In the genomic region with DNA sequence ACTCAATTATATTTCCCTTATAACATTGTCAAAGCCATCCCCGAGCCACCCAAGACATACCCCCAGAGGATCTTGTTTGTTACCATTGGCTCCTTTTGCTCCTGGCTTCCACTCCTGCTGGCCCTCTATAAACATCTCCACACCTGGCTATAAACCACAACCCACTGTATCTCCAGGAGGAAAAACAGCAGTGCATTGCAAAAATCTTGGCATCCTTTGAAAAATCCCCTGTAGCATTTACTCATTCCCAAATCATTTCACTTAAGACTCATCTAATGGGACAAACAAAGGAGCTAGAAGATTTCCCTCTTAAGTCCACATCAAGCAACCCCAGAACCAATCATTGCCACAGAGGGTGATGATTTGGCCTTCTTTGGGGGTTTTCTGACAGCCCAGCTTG, we compare ENCODE assay signal across 19 mouse cellular contexts.
DNase-seq lines count a peak whose midpoint lies in the region; ATAC-seq and TF ChIP-seq lines count a peak whose summit lies in the region.
"Had no signal": no experiment of that assay in that cellular context is flagged by ENCODE, and none has a peak within 500 bp of the region (broad histone marks: within the 10 kb centered on the region; RNA-seq: fewer than 3 reads in every experiment).

No protein-coding gene starts in this region.

- no peak for TF ChIP-seq CTCF in forebrain, postnatal 0 days (IDR thresholded peaks at IDR 0.05; ENCODE audit: low read depth)
- no peak for TF ChIP-seq CTCF in brain, embryonic 14.5 days (IDR thresholded peaks at IDR 0.05; ENCODE audit: borderline replicate concordance, extremely low read depth, insufficient read depth, insufficient read length)

- no peak overlapping the region for H3K4me2 ChIP-seq in forebrain, embryonic 13.5 days
- H3K4me2 ChIP-seq in forebrain, postnatal 0 days (ENCODE audit: low read depth) = no peak overlapping the region
- no peak overlapping the region for H3K4me2 ChIP-seq in limb, embryonic 14.5 days (replicated peaks; ENCODE audit: low read depth, low read length, severe bottlenecking)
- H3K4me2 ChIP-seq in hindbrain, embryonic 14.5 days (replicated peaks) = no peak overlapping the region
- no peak overlapping the region for H3K4me2 ChIP-seq in kidney, embryonic 16.5 days (replicated peaks; ENCODE audit: low read depth, low read length)
- H3K4me2 ChIP-seq: embryonic facial prominence, embryonic 15.5 days; hindbrain, embryonic 12.5 days had no signal

- H3K4me1 ChIP-seq in forebrain, embryonic 13.5 days = peaks cover 16% of the 10 kb centered on the region
- H3K4me1 ChIP-seq in forebrain, postnatal 0 days (ENCODE audit: insufficient read depth) = 0 out of 2 replicates have a peak, but pooled peaks cover 3% of the 10 kb centered on the region
- peaks cover 16% of the 10 kb centered on the region for H3K4me1 ChIP-seq in limb, embryonic 14.5 days (ENCODE audit: control insufficient read depth, insufficient read depth, low read length)
- 0 out of 2 replicates have a peak, but pooled peaks cover 2% of the 10 kb centered on the region for H3K4me1 ChIP-seq in hindbrain, embryonic 14.5 days (replicated peaks; ENCODE audit: control insufficient read depth, insufficient read depth, low read length)
- H3K4me1 ChIP-seq in kidney, embryonic 16.5 days (ENCODE audit: insufficient read depth, low read length) = 0 out of 2 replicates have a peak, but pooled peaks cover 6% of the 10 kb centered on the region
- H3K4me1 ChIP-seq: hindbrain, embryonic 12.5 days had no signal

- no peak for DNase-seq in forebrain, postnatal 0 days
- peak; percentile 4 for DNase-seq in brain, embryonic 14.5 days (ENCODE audit: low read depth)
- peak; percentile 88 for DNase-seq in gonadal fat pad, adult 2 months (ENCODE audit: low read depth)
- DNase-seq in limb, embryonic 14.5 days (ENCODE audit: low spot score) = no peak
- no peak for DNase-seq in hindbrain, embryonic 14.5 days (ENCODE audit: low spot score)
- DNase-seq: adrenal gland, postnatal 14 days; cerebellum, adult 2 months; gastrocnemius, postnatal 25 days; heart, adult 11 months; heart, postnatal 10 days; heart, postnatal 4 days had no signal

- H3K4me3 ChIP-seq in forebrain, embryonic 13.5 days = no peak overlapping the region
- H3K4me3 ChIP-seq in forebrain, postnatal 0 days (ENCODE audit: low read depth, low read length) = no peak overlapping the region
- H3K4me3 ChIP-seq in limb, embryonic 14.5 days (replicated peaks; ENCODE audit: low read length) = no peak overlapping the region
- no peak overlapping the region for H3K4me3 ChIP-seq in hindbrain, embryonic 14.5 days (replicated peaks; ENCODE audit: low read length)
- H3K4me3 ChIP-seq in kidney, embryonic 16.5 days (ENCODE audit: low read length) = no peak overlapping the region
- H3K4me3 ChIP-seq: embryonic facial prominence, embryonic 15.5 days; erythroblast, embryonic 14.5 days; hindbrain, embryonic 12.5 days had no signal

- H3K27me3 ChIP-seq in forebrain, embryonic 13.5 days = no peaks in the 10 kb centered on the region
- H3K27me3 ChIP-seq in forebrain, postnatal 0 days (ENCODE audit: insufficient read depth, low read length) = no peaks in the 10 kb centered on the region
- H3K27me3 ChIP-seq in limb, embryonic 14.5 days (ENCODE audit: control insufficient read depth, insufficient read depth, low read length) = no peaks in the 10 kb centered on the region
- H3K27me3 ChIP-seq in hindbrain, embryonic 14.5 days (ENCODE audit: control insufficient read depth, insufficient read depth, low read length) = no peaks in the 10 kb centered on the region
- no peaks in the 10 kb centered on the region for H3K27me3 ChIP-seq in kidney, embryonic 16.5 days (ENCODE audit: insufficient read depth, low read length)
- H3K27me3 ChIP-seq: embryonic facial prominence, embryonic 15.5 days; hindbrain, embryonic 12.5 days; Patski had no signal

- no peak for TF ChIP-seq POLR2A in brain, embryonic 14.5 days (IDR thresholded peaks at IDR 0.05; ENCODE audit: borderline replicate concordance, extremely low read depth, insufficient read depth, insufficient read length, poor library complexity, severe bottlenecking)
- TF ChIP-seq POLR2A in limb, embryonic 14.5 days (IDR thresholded peaks at IDR 0.05; ENCODE audit: borderline replicate concordance, extremely low read depth, insufficient read depth, insufficient read length) = no peak

- ATAC-seq in forebrain, embryonic 13.5 days = no peak
- ATAC-seq in forebrain, postnatal 0 days = no peak
- ATAC-seq in limb, embryonic 14.5 days (ENCODE audit: low FRiP score, low read depth) = no peak
- no peak for ATAC-seq in hindbrain, embryonic 14.5 days (ENCODE audit: low FRiP score)
- ATAC-seq in kidney, embryonic 16.5 days (ENCODE audit: low FRiP score, low TSS enrichment) = no peak
- ATAC-seq: activated CD4-positive, CD25-positive, alpha-beta regulatory T cell, adult 4 months; hindbrain, postnatal 0 days; Patski had no signal

- no peaks in the 10 kb centered on the region for H3K36me3 ChIP-seq in forebrain, embryonic 13.5 days (ENCODE audit: poor library complexity, severe bottlenecking)
- no peaks in the 10 kb centered on the region for H3K36me3 ChIP-seq in forebrain, postnatal 0 days (ENCODE audit: insufficient read depth)
- H3K36me3 ChIP-seq in limb, embryonic 14.5 days (ENCODE audit: control insufficient read depth, insufficient read depth, low read length) = no peaks in the 10 kb centered on the region
- H3K36me3 ChIP-seq in hindbrain, embryonic 14.5 days (replicated peaks; ENCODE audit: control insufficient read depth, insufficient read depth) = no peaks in the 10 kb centered on the region
- H3K36me3 ChIP-seq in kidney, embryonic 16.5 days (ENCODE audit: insufficient read depth, low read length) = no peaks in the 10 kb centered on the region
- H3K36me3 ChIP-seq: embryonic facial prominence, embryonic 15.5 days; hindbrain, embryonic 12.5 days had no signal

- 73% methylated on average over 1 of the region's 1 CpGs for WGBS in forebrain, embryonic 13.5 days
- 73% methylated on average over 1 of the region's 1 CpGs for whole genome bisulfite sequencing in forebrain, postnatal 0 days
- WGBS in limb, embryonic 14.5 days = 58% methylated on average over 1 of the region's 1 CpGs
- 83% methylated on average over 1 of the region's 1 CpGs for WGBS in hindbrain, embryonic 14.5 days
- WGBS in kidney, embryonic 16.5 days = 60% methylated on average over 1 of the region's 1 CpGs

- H3K9ac ChIP-seq in forebrain, embryonic 13.5 days = no peak overlapping the region
- no peak overlapping the region for H3K9ac ChIP-seq in forebrain, postnatal 0 days
- H3K9ac ChIP-seq in limb, embryonic 14.5 days (ENCODE audit: low read depth, low read length, severe bottlenecking) = no peak overlapping the region
- no peak overlapping the region for H3K9ac ChIP-seq in hindbrain, embryonic 14.5 days
- no peak overlapping the region for H3K9ac ChIP-seq in kidney, embryonic 16.5 days (replicated peaks; ENCODE audit: low read length)
- H3K9ac ChIP-seq: embryonic facial prominence, embryonic 15.5 days; hindbrain, embryonic 12.5 days had no signal

- no peaks in the 10 kb centered on the region for H3K9me3 ChIP-seq in forebrain, embryonic 13.5 days (replicated peaks)
- no peaks in the 10 kb centered on the region for H3K9me3 ChIP-seq in forebrain, postnatal 0 days (ENCODE audit: low read length)
- H3K9me3 ChIP-seq in limb, embryonic 14.5 days (ENCODE audit: control insufficient read depth, low read length) = no peaks in the 10 kb centered on the region
- no peaks in the 10 kb centered on the region for H3K9me3 ChIP-seq in hindbrain, embryonic 14.5 days (ENCODE audit: control insufficient read depth, low read length)
- no peaks in the 10 kb centered on the region for H3K9me3 ChIP-seq in kidney, embryonic 16.5 days (ENCODE audit: low read length)
- H3K9me3 ChIP-seq: embryonic facial prominence, embryonic 15.5 days; hindbrain, embryonic 12.5 days had no signal

- H3K27ac ChIP-seq in forebrain, embryonic 13.5 days = 0 out of 2 replicates have a peak overlapping the region, but pooled peaks have one; percentile 6
- no peak overlapping the region for H3K27ac ChIP-seq in forebrain, postnatal 0 days (ENCODE audit: low read depth, low read length)
- 0 out of 2 replicates have a peak overlapping the region, but pooled peaks have one; percentile 19 for H3K27ac ChIP-seq in limb, embryonic 14.5 days (replicated peaks; ENCODE audit: low read depth, low read length)
- H3K27ac ChIP-seq in hindbrain, embryonic 14.5 days = no peak overlapping the region
- no peak overlapping the region for H3K27ac ChIP-seq in kidney, embryonic 16.5 days (ENCODE audit: low read length)
- H3K27ac ChIP-seq: embryonic facial prominence, embryonic 15.5 days; hindbrain, embryonic 12.5 days; hindbrain, postnatal 0 days had no signal

Comparison
In these comparisons a context has a peak if more than half of its experiments do, and no peak if none do; other contexts are left out.
1. H3K27ac ChIP-seq: peak in forebrain, embryonic 13.5 days (single experiment) and limb, embryonic 14.5 days (single experiment); none in forebrain, postnatal 0 days (single experiment), hindbrain, embryonic 14.5 days (single experiment) and kidney, embryonic 16.5 days (single experiment).
2. DNase-seq: peak in brain, embryonic 14.5 days (single experiment) and gonadal fat pad, adult 2 months (single experiment); none in forebrain, postnatal 0 days (single experiment), limb, embryonic 14.5 days (single experiment) and hindbrain, embryonic 14.5 days (single experiment).